Mouse (Mus musculus): Measurements from ENCODE around the gene Sgsm2. TPM values are rescaled to one million over a fixed set of nuclear protein-coding genes. Genes with fewer than 3 reads are reported as not detected.

The Sgsm2 gene
- polyA plus RNA-seq, 1 experiment from 2014 or later = 20.8 TPM

DNA sequence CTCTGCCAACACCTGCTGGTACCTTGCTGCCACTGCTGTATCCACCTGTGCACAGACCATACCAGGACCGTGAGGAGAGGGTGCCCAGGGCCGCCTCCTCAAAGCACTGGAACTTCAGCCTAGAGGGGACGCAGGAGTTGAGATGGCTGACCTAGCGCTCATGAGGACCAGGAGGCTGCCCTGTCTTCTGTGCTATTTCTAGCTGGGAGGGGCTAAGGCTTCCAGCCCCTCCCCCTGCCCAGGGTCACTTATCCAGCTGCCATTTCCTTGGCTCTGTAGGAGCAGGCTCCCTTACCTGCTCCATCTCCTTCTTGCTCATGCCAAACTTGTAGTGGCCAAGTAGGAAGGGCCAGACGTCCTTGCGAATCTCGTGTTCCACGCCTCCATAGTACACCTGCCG, 39.1 kb downstream of the Sgsm2 start:
- WGBS = 86% methylated on average over 9 of the region's 9 CpGs
- H3K4me1 ChIP-seq (replicated peaks) = no peaks in the 10 kb centered on the region
- peaks cover 71% of the 10 kb centered on the region for H3K36me3 ChIP-seq
- H3K9me3 ChIP-seq = no peaks in the 10 kb centered on the region
- no peaks in the 10 kb centered on the region for H3K27me3 ChIP-seq
- H3K27ac ChIP-seq = no peak overlapping the region
- no peak overlapping the region for H3K9ac ChIP-seq (replicated peaks)
- ATAC-seq = no peak
- no peak overlapping the region for H3K4me3 ChIP-seq (replicated peaks)
- no peak overlapping the region for H3K4me2 ChIP-seq (replicated peaks)

DNA sequence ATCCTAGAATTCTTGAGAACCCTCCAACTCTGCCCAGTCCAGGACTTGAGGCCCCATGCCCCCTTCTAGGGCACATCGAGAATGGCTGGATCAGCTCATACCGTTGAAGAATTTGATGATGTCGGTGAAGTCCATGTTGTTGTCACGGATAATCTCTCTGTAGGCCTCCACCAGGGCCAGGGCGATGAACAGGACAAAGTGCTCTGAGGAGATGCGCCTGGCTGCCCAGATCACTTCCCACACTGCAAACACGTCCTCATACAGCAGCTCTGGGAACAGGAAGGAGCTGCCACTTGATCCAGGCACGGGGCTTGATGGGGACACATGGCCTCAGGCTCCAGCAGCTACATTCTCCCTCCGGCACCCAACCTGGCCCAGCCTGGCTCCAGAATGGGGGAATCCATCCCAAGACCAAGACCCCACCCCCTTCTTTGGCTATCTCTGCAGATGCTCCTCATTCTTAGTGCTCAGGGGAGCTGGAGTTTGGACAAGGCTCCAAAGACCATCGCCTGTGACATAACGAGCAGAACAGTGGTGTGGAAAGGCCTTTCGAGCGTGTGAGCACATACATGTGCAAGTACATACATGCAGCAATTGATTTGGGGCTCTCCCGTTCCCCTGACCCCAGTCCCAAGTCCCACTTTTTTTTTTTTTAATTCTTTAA, 45.7 kb downstream of the Sgsm2 start:
- no peak overlapping the region for H3K27ac ChIP-seq
- no peaks in the 10 kb centered on the region for H3K27me3 ChIP-seq
- H3K9me3 ChIP-seq = no peaks in the 10 kb centered on the region
- no peak overlapping the region for H3K9ac ChIP-seq (replicated peaks)
- H3K36me3 ChIP-seq = peaks cover 52% of the 10 kb centered on the region
- WGBS = 87% methylated on average over 14 of the region's 14 CpGs
- peaks cover 8% of the 10 kb centered on the region; the same call in 1 of the 2 replicates for H3K4me1 ChIP-seq (replicated peaks)
- H3K4me3 ChIP-seq (replicated peaks) = no peak overlapping the region
- H3K4me2 ChIP-seq (replicated peaks) = no peak overlapping the region
- no peak for ATAC-seq

DNA sequence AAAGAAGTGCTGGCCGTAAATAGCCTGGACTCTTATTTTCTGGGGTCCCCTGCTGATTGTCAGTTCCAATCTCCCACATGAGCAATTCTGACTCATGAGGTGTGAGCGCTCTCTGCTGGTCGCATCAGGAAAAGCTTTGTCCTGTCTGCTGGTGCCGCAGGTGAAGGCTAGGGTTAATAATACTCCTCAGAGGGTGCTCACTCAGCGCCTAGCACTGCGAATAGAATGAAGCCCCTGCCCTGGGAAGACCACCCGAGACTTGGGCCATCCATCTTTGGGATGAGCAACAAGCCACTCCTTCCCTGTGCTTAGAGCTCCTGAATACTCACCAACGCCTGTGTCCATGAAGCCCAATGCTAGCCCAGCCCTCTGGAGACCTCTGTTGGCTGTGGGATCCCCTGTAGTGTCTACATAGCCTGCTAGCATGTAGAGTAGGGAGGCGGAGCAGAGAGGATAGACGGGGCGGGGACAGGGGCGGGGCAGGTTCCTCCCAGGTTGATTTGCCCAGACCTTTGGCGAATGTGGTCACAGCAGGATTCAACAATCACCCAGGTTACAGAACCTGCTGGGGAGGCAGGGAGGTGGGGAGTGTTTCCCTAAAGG, 48.8 kb downstream of the Sgsm2 start:
- Histone ChIP-seq H3K27ac (no peak overlapping the region), H3K4me3 (replicated peaks) (no peak overlapping the region), H3K4me1 (replicated peaks) (peaks cover 8% of the 10 kb centered on the region; the same call in 1 of the 2 replicates), H3K9me3 (no peaks in the 10 kb centered on the region), H3K36me3 (peaks cover 62% of the 10 kb centered on the region), H3K4me2 (replicated peaks) (no peak overlapping the region), H3K27me3 (no peaks in the 10 kb centered on the region), H3K9ac (replicated peaks) (no peak overlapping the region)
- 4% methylated on average over 13 of the region's 13 CpGs for WGBS
- ATAC-seq = peak; percentile 72

DNA sequence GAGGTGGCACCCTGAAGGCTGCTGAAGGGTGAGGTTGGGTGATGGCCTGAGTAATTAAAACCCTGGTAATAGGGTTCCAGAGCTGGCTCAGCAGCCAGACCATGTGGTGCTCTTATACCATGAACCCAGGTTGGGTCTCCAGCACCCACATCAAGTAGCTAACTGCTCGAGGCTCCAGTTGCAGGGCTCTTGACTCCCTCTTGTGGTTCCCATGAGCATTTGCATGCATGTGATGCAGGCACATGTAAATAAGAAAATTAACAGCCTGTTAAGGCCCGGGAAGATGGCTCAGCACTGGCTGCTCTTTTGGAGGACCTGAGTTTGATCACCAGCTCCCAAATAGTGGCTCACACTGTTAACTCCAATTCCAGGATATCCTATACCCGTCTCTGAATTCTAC, 51.1 kb downstream of the Sgsm2 start:
- Histone ChIP-seq H3K4me3 (replicated peaks) (no peak overlapping the region), H3K36me3 (peaks cover 56% of the 10 kb centered on the region), H3K27me3 (no peaks in the 10 kb centered on the region), H3K4me2 (replicated peaks) (no peak overlapping the region), H3K9ac (replicated peaks) (no peak overlapping the region), H3K27ac (no peak overlapping the region), H3K4me1 (replicated peaks) (peaks cover 8% of the 10 kb centered on the region; the same call in 1 of the 2 replicates), H3K9me3 (no peaks in the 10 kb centered on the region)
- WGBS = 62% methylated on average over 3 of the region's 3 CpGs
- no peak for ATAC-seq

DNA sequence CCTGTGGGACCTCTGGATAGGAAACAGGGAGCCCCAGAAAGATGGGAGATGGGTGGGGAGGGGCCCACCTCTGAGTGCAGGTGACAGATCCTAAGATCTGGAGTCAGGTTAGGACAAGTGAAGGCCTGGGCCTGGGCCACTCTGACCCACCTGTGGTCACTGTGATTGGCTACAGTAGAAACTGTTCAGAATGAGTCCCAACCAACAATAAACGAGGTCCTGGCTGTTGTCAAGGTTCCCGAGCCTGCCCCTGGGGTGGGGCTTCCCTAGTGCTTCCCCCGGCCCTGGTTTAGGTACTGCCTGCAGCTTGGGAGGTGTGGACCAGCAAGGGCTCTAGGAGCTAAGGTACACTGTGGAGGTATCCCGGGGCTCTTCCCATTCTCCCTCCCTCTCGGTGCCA, 53.1 kb downstream of the Sgsm2 start:
- H3K36me3 ChIP-seq = peaks cover 50% of the 10 kb centered on the region
- ATAC-seq = no peak
- H3K27me3 ChIP-seq = no peaks in the 10 kb centered on the region
- no peak overlapping the region for H3K4me3 ChIP-seq (replicated peaks)
- no peak overlapping the region for H3K27ac ChIP-seq
- peaks cover 16% of the 10 kb centered on the region for H3K4me1 ChIP-seq (replicated peaks)
- no peak overlapping the region for H3K4me2 ChIP-seq (replicated peaks)
- no peaks in the 10 kb centered on the region for H3K9me3 ChIP-seq
- WGBS = 74% methylated on average over 5 of the region's 5 CpGs
- no peak overlapping the region for H3K9ac ChIP-seq (replicated peaks)

DNA sequence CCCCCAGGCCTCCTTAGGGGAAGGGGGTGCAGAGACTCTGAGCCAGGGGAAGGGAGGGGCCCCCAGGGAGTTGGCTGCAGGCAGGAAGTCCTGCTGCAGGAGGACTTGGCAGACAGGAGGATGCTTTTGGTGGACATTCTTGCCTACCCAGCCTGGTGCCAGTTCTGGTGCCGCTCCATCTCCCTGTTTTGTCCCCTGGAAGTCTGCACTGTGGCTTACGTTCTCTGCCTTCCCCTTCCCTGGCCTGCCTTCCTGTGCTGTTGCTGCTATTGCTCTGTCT, 53.5 kb downstream of the Sgsm2 start:
- H3K27ac ChIP-seq = no peak overlapping the region
- no peak overlapping the region for H3K4me3 ChIP-seq (replicated peaks)
- H3K9me3 ChIP-seq = no peaks in the 10 kb centered on the region
- 78% methylated on average over 2 of the region's 2 CpGs for WGBS
- peaks cover 16% of the 10 kb centered on the region for H3K4me1 ChIP-seq (replicated peaks)
- no peaks in the 10 kb centered on the region for H3K27me3 ChIP-seq
- no peak overlapping the region for H3K4me2 ChIP-seq (replicated peaks)
- H3K9ac ChIP-seq (replicated peaks) = no peak overlapping the region
- peaks cover 50% of the 10 kb centered on the region for H3K36me3 ChIP-seq
- ATAC-seq = no peak

DNA sequence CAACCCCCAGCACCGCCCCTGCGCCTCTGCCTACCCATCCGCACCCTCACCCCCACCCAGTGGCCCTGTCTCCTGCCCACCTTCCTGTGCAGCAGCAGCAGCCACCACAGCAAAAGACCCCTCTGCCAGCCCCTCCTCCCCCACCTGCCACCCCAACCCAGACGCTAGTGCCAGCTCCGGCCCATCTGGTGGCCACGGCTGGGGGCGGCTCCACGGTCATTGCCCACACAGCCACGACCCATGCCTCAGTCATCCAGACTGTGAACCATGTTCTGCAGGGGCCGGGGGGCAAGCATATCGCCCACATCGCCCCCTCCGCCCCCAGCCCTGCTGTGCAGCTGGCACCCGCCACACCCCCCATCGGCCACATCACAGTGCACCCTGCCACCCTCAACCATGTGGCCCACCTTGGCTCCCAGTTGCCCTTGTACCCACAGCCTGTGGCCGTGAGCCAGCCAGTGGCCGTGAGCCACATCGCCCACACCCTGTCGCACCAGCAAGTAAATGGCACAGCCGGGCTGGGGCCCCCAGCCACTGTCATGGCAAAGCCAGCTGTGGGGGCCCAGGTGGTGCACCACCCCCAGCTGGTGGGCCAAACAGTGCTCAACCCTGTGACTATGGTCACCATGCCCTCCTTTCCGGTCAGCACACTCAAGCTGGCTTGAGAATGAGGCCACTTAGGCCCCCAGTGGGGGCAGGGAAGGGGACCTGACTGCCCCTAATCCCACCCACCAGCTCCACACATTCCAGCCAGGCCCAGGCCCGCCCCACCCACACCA, 54.0 kb downstream of the Sgsm2 start:
- Histone ChIP-seq H3K27me3 (no peaks in the 10 kb centered on the region), H3K36me3 (peaks cover 50% of the 10 kb centered on the region), H3K4me3 (replicated peaks) (no peak overlapping the region), H3K9me3 (no peaks in the 10 kb centered on the region), H3K4me1 (replicated peaks) (peaks cover 13% of the 10 kb centered on the region), H3K4me2 (replicated peaks) (no peak overlapping the region), H3K27ac (no peak overlapping the region), H3K9ac (replicated peaks) (no peak overlapping the region)
- no peak for ATAC-seq
- WGBS = 93% methylated on average over 22 of the region's 22 CpGs

DNA sequence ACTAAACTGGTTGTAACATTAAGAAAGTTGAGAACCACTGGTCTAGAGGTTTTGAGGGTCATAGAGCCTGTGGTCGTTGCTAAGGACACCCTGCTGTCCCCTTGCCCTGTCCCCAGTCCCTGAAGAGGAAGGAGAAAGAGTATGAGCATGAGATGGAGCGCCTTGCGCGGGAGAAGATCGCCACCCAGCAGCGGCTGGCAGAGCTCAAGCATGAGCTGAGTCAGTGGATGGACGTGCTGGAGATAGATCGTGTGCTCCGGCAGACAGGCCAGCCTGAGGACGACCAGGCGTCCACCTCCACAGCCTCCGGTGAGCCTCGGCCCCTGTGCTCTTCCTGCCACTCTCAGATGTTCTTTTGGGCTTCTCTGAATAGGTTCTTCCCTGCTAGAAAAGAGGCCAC, 54.8 kb downstream of the Sgsm2 start:
- no peak overlapping the region for H3K4me2 ChIP-seq (replicated peaks)
- no peak overlapping the region for H3K9ac ChIP-seq (replicated peaks)
- no peak for ATAC-seq
- no peak overlapping the region for H3K4me3 ChIP-seq (replicated peaks)
- peaks cover 56% of the 10 kb centered on the region for H3K36me3 ChIP-seq
- H3K27ac ChIP-seq = no peak overlapping the region
- no peaks in the 10 kb centered on the region for H3K9me3 ChIP-seq
- no peaks in the 10 kb centered on the region for H3K27me3 ChIP-seq
- WGBS = 83% methylated on average over 13 of the region's 13 CpGs
- H3K4me1 ChIP-seq (replicated peaks) = peaks cover 19% of the 10 kb centered on the region

DNA sequence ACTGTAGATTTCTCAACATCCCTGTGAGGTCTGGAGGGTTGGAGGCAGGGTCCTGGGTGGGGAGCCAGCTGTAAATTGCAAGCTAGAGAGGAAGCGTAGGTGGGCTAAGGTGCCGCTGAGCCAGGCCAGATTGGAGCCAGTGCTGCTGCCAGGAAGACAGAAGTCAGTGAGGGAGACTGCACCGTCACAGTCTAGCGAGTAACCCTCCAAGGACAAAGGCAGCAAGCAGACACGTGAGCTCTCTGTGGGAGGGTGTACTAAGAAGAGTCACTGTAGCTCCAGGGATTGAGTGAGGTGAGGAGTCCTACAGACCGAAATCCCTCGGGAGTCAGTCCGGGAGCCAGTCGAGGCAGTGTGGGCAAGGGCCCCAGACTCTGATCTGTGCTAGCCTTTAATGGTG, 55.5 kb downstream of the Sgsm2 start:
- H3K27me3 ChIP-seq = 0 out of 2 replicates have a peak, but pooled peaks cover 3% of the 10 kb centered on the region
- ATAC-seq = no peak
- WGBS = 60% methylated on average over 9 of the region's 9 CpGs
- H3K9me3 ChIP-seq = no peaks in the 10 kb centered on the region
- no peak overlapping the region for H3K27ac ChIP-seq
- H3K4me2 ChIP-seq (replicated peaks) = no peak overlapping the region
- H3K4me3 ChIP-seq (replicated peaks) = no peak overlapping the region
- H3K36me3 ChIP-seq = peaks cover 61% of the 10 kb centered on the region
- 0 out of 2 replicates have a peak overlapping the region, but pooled peaks have one; percentile 1 for H3K9ac ChIP-seq (replicated peaks)
- H3K4me1 ChIP-seq (replicated peaks) = peaks cover 26% of the 10 kb centered on the region

DNA sequence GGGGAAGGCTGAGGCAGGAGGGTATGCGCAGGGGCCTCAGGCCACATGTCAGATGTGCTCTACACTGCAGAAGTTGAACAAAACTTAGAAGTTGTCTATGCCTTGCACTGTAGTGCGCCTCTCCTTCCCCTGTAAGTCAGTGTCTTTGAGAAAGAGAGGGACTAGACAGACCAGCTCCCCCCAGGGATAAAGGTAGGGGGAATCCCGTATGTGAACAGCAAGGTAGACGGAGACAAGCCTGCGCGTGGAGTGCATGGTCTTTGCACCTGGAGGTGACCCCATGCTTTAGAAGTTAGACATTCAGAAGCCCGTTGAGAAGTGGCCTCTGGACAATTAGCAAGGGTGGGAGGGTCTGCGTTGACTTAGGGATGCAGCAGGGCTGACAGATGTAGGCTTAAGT, 56.1 kb downstream of the Sgsm2 start:
- Histone ChIP-seq H3K4me3 (replicated peaks) (no peak overlapping the region), H3K27me3 (0 out of 2 replicates have a peak, but pooled peaks cover 3% of the 10 kb centered on the region), H3K27ac (no peak overlapping the region), H3K4me1 (replicated peaks) (peaks cover 32% of the 10 kb centered on the region), H3K36me3 (peaks cover 60% of the 10 kb centered on the region), H3K4me2 (replicated peaks) (no peak overlapping the region), H3K9ac (replicated peaks) (no peak overlapping the region), H3K9me3 (no peaks in the 10 kb centered on the region)
- 94% methylated on average over 8 of the region's 8 CpGs for WGBS
- no peak for ATAC-seq

DNA sequence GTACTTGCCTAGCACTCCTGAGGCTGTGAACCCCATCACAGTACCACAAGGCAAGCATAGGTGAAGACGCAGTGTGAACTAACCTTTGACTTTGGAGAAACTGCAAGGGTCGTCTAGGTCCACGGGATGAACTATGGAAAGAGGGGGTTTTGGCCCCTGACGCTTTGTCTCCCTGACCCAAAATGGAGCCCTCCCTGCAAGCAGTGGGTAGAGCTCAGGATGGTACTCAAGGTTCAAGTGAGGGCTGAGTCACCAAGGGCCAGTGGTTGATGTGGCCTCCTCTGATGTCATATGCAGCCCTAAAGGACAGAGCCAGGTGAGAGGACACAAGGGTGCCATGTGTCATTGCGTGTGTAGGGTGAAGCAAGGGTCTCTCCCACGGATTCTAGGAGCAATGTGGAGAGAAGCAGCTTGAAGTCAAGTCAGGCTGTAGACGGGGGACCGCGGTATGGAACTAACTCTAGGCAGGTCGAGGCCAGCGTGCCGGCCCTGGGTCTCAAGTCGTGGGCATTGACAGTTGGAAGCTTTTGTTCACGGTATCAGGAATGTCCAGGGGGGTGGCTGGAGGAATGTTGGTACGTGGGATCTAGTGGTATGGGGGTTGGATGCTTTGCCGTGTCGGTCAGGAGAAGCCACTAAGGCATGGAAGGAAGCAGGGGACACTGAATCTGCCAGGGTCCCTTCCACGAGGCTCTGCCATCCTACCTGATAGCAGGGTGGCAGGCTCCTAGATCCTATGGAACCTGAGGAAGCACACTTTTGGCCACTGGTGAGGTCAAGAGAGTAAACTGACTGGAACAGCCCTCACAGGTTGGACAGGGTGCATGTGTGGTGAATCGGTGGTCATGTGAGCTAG, 56.8 kb downstream of the Sgsm2 start:
- no peak for ATAC-seq
- H3K27ac ChIP-seq = no peak overlapping the region
- 0 out of 2 replicates have a peak, but pooled peaks cover 3% of the 10 kb centered on the region for H3K27me3 ChIP-seq
- no peak overlapping the region for H3K4me2 ChIP-seq (replicated peaks)
- no peak overlapping the region for H3K4me3 ChIP-seq (replicated peaks)
- WGBS = 93% methylated on average over 19 of the region's 19 CpGs
- no peak overlapping the region for H3K9ac ChIP-seq (replicated peaks)
- H3K4me1 ChIP-seq (replicated peaks) = peaks cover 36% of the 10 kb centered on the region
- H3K9me3 ChIP-seq = no peaks in the 10 kb centered on the region
- peaks cover 55% of the 10 kb centered on the region for H3K36me3 ChIP-seq
